Mouse (Mus musculus): Measurements from ENCODE around the gene Ccs.

- TF ChIP-seq CTCF (IDR thresholded peaks at IDR 0.05; ENCODE audit: low read depth, low read length) (no peak), EP300 (IDR thresholded peaks at IDR 0.05; ENCODE audit: insufficient read depth, low read depth, low read length) (no peak)
These were observed 38.7 kb upstream of the Ccs start, which contains the start of gene Actn3 for GRCm38 (mm10) chr19:4877785-4878184.

All from ES-Bruce4 (cell line).